Mouse (Mus musculus): ENCODE measurements at regions not wholly inside any gene's neighbourhood (a gene's known extent, or its start where the extent isn't known, plus 50 kb on each side); places are given as distances from the start of the nearest gene placed in this dataset.

DNA sequence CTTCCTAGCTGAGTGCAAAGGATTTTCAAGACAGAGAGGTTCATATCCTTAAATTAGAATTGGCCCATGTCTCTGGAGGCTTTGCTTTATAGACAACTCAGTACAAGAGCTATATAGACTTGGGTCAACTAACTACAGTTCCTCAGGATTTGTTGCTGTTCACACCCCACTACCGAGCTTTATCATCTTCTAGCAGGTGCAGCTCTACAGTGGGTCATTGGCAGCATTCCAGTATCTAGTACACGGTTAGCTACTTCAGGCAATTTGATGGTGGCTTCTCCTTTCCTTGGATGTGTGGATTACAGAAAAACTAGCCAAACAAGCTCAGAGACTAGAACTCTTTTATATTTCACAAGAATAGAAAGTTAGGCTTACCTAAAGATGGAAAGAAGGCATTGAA is 282.3 kb downstream of the Insc start:
- no peak overlapping the region for H3K4me2 ChIP-seq (replicated peaks; ENCODE audit: low read depth, low read length)
- H3K4me3 ChIP-seq (ENCODE audit: low read depth, low read length) = no peak overlapping the region
- no peak overlapping the region for H3K27ac ChIP-seq (ENCODE audit: low read length)
- TF ChIP-seq EP300 (IDR thresholded peaks at IDR 0.05) = no peak
- no peak for TF ChIP-seq CTCF (IDR thresholded peaks at IDR 0.05)
- no peaks in the 10 kb centered on the region for H3K36me3 ChIP-seq (ENCODE audit: insufficient read depth, low read length)
- H3K9me3 ChIP-seq (ENCODE audit: low read length) = no peaks in the 10 kb centered on the region
- WGBS = 31% methylated on average over 2 of the region's 2 CpGs
- no peaks in the 10 kb centered on the region for H3K4me1 ChIP-seq (ENCODE audit: insufficient read depth, low read depth, low read length)
- no peaks in the 10 kb centered on the region for H3K27me3 ChIP-seq (replicated peaks; ENCODE audit: insufficient read depth, low read length)
- no peak overlapping the region for H3K9ac ChIP-seq (replicated peaks; ENCODE audit: low read depth)
- DNase-seq (ENCODE audit: low spot score) (peak; percentile 7), ATAC-seq (no peak)

DNA sequence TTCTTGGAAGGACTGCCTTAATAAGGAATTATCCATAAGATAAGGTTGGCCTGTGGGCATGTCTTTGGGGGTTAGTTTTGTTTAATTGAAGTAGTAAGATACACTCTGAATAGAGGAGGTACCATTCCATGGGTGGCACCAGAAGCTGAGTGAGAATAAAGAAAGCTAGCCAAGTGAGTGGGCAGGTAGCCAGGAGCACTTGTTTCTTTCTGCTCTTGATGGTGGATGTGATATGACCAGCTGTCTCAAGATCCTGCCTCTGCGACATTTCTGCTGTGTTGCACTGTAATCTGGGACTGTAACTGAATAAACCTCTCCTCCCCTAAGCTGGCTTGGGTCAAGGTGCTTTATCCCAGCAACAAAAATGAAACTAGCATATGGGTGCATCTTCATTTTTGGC is 284.2 kb downstream of the Insc start:
- no peaks in the 10 kb centered on the region for H3K9me3 ChIP-seq (ENCODE audit: low read length)
- H3K27me3 ChIP-seq (replicated peaks; ENCODE audit: insufficient read depth, low read length) = no peaks in the 10 kb centered on the region
- no peaks in the 10 kb centered on the region for H3K36me3 ChIP-seq (ENCODE audit: insufficient read depth, low read length)
- ATAC-seq (no peak), DNase-seq (ENCODE audit: low spot score) (no peak)
- 48% methylated on average over 1 of the region's 1 CpGs for WGBS
- no peak for TF ChIP-seq EP300 (IDR thresholded peaks at IDR 0.05)
- no peak for TF ChIP-seq CTCF (IDR thresholded peaks at IDR 0.05)
- H3K9ac ChIP-seq (replicated peaks; ENCODE audit: low read depth) = no peak overlapping the region
- H3K4me3 ChIP-seq (ENCODE audit: low read depth, low read length) = no peak overlapping the region
- H3K4me1 ChIP-seq (ENCODE audit: insufficient read depth, low read depth, low read length) = no peaks in the 10 kb centered on the region
- H3K4me2 ChIP-seq (replicated peaks; ENCODE audit: low read depth, low read length) = no peak overlapping the region
- H3K27ac ChIP-seq (ENCODE audit: low read length) = no peak overlapping the region

DNA sequence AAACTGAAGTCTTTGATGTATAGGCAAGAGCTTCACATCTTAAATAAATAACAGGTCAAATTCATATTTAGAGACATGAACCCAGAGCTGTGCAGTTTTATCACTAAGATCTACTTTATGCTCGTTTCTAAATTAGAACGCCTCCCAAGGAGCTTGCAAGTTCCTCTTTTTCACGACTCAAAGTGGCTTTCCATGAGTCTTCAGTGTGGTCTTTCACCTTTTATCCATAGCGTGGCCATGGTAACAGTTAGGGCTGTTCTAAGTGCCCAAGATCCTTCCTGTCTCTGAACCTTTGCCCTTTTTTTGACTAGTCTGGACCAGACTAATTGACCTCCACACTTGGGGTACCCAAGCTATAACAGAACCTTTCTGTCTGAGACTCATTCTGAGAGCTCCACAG is 290.5 kb downstream of the Insc start:
- H3K4me3 ChIP-seq (ENCODE audit: low read depth, low read length) = no peak overlapping the region
- no peaks in the 10 kb centered on the region for H3K9me3 ChIP-seq (ENCODE audit: low read length)
- no peak overlapping the region for H3K4me2 ChIP-seq (replicated peaks; ENCODE audit: low read depth, low read length)
- H3K9ac ChIP-seq (replicated peaks; ENCODE audit: low read depth) = no peak overlapping the region
- DNase-seq (ENCODE audit: low spot score) (no peak), ATAC-seq (no peak)
- H3K27me3 ChIP-seq (replicated peaks; ENCODE audit: insufficient read depth, low read length) = no peaks in the 10 kb centered on the region
- H3K4me1 ChIP-seq (ENCODE audit: insufficient read depth, low read depth, low read length) = no peaks in the 10 kb centered on the region
- WGBS = 38% methylated on average over 4 of the region's 4 CpGs
- TF ChIP-seq CTCF (IDR thresholded peaks at IDR 0.05) (no peak), EP300 (IDR thresholded peaks at IDR 0.05) (no peak)
- no peaks in the 10 kb centered on the region for H3K36me3 ChIP-seq (ENCODE audit: insufficient read depth, low read length)
- H3K27ac ChIP-seq (ENCODE audit: low read length) = no peak overlapping the region

DNA sequence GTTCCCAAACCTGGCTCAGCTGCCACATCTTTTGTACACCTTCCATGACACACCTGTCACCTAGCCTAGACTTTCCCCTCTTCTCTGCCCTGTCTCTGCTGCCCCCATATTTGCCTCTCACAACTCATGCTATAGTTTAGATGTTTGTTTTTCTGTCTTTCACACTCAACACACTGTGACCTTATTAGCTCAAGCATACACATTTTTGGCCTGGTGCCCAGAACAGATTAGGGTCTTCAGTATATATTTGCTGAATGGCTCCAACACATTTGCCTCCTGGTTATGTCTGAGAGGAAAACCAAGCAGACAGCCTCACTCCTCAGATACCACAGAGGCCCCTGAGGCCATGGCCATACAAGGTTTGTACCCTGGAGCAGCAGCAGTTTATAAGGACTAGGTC is 312.0 kb downstream of the Insc start:
- Histone ChIP-seq H3K9ac (replicated peaks; ENCODE audit: low read depth) (no peak overlapping the region), H3K27me3 (replicated peaks; ENCODE audit: insufficient read depth, low read length) (no peaks in the 10 kb centered on the region), H3K4me3 (ENCODE audit: low read depth, low read length) (no peak overlapping the region), H3K27ac (ENCODE audit: low read length) (no peak overlapping the region), H3K36me3 (ENCODE audit: insufficient read depth, low read length) (no peaks in the 10 kb centered on the region), H3K4me2 (replicated peaks; ENCODE audit: low read depth, low read length) (no peak overlapping the region), H3K9me3 (ENCODE audit: low read length) (no peaks in the 10 kb centered on the region), H3K4me1 (ENCODE audit: insufficient read depth, low read depth, low read length) (no peaks in the 10 kb centered on the region)
- ATAC-seq = no peak
- no peak for DNase-seq (ENCODE audit: low spot score)
- TF ChIP-seq CTCF (IDR thresholded peaks at IDR 0.05) (no peak), EP300 (IDR thresholded peaks at IDR 0.05) (no peak)

DNA sequence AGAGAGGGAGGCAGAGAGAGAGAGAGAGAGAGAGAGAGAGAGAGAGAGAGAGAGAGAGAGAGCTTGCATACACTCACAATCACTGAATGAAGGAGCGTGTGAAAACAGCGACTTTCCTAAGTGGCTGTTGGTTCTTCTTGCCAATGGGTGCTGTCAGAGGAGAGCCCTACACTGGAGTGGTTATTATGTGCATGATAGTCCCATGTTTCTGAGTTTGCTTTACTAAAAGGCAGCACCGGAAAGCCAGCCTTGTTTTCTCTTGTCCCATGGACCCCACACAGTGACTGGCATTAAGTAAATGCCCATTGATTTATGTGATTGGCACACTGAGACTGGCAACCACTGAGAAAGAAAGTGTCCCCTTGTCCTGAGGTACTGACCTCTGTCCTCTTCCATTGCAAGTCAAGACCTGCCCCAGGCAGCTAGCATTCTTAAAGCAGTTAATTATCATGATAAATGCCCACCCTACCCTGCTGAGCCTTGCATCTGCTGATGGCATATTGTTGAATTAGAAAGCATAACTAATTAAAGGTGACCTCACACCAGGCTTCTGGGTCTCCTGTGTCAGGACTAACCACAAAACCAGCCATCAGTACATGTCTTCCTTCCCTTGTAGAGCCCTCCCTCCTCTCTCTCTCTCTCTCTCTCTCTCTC is 313.6 kb downstream of the Insc start:
- Histone ChIP-seq H3K27me3 (replicated peaks; ENCODE audit: insufficient read depth, low read length) (no peaks in the 10 kb centered on the region), H3K36me3 (ENCODE audit: insufficient read depth, low read length) (no peaks in the 10 kb centered on the region), H3K9ac (replicated peaks; ENCODE audit: low read depth) (no peak overlapping the region), H3K4me1 (ENCODE audit: insufficient read depth, low read depth, low read length) (no peaks in the 10 kb centered on the region), H3K4me2 (replicated peaks; ENCODE audit: low read depth, low read length) (no peak overlapping the region), H3K27ac (ENCODE audit: low read length) (no peak overlapping the region), H3K9me3 (ENCODE audit: low read length) (no peaks in the 10 kb centered on the region), H3K4me3 (ENCODE audit: low read depth, low read length) (no peak overlapping the region)
- TF ChIP-seq EP300 (IDR thresholded peaks at IDR 0.05) (no peak), CTCF (IDR thresholded peaks at IDR 0.05) (no peak)
- ATAC-seq (no peak), DNase-seq (ENCODE audit: low spot score) (no peak)
- 50% methylated on average over 3 of the region's 3 CpGs for WGBS

DNA sequence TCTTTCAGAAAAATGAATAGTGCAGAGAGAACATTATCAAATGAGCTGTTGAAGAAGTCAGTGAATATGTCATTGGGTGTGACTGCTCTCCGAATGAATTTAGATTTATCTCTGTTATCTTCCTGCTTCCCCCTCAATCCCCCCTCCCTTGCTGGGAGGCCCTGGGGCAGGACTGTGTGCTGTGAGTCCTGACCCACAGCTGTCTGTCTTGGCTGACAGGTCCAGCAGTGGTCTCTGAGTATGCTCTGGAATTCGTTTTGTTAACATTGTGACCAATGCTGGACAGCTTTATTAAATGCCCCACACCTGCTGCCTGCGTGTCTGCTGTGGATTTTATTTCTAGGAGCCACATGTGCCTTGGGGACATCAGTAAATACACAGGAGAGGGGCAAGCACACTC is 314.2 kb downstream of the Insc start:
- no peak overlapping the region for H3K9ac ChIP-seq (replicated peaks; ENCODE audit: low read depth)
- no peaks in the 10 kb centered on the region for H3K4me1 ChIP-seq (ENCODE audit: insufficient read depth, low read depth, low read length)
- DNase-seq (ENCODE audit: low spot score) (no peak), ATAC-seq (no peak)
- TF ChIP-seq EP300 (IDR thresholded peaks at IDR 0.05) (no peak), CTCF (IDR thresholded peaks at IDR 0.05) (no peak)
- H3K4me3 ChIP-seq (ENCODE audit: low read depth, low read length) = no peak overlapping the region
- no peaks in the 10 kb centered on the region for H3K9me3 ChIP-seq (ENCODE audit: low read length)
- H3K27me3 ChIP-seq (replicated peaks; ENCODE audit: insufficient read depth, low read length) = no peaks in the 10 kb centered on the region
- 13% methylated on average over 3 of the region's 3 CpGs for WGBS
- H3K27ac ChIP-seq (ENCODE audit: low read length) = no peak overlapping the region
- no peaks in the 10 kb centered on the region for H3K36me3 ChIP-seq (ENCODE audit: insufficient read depth, low read length)
- H3K4me2 ChIP-seq (replicated peaks; ENCODE audit: low read depth, low read length) = no peak overlapping the region

DNA sequence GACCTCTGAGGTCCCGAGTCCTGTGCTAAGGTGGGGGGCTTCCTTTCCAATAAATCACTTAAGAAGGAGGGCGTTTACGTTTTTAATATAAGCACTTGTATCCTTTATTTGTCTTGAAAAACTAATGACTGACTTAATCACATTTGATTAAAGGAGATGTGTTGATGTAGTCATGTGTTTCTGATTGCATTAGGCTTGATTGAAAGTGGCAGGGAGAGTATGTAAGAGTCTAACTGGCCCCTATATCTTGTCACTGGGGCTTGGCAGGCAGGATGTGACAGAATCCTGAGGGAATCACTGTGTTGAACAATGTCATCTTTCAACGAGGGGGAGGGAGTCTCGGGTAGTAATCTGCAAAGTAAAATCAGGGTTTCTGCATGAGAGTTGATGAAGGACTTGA is 316.7 kb downstream of the Insc start:
- no peak for TF ChIP-seq CTCF (IDR thresholded peaks at IDR 0.05)
- no peak for TF ChIP-seq EP300 (IDR thresholded peaks at IDR 0.05)
- WGBS = 42% methylated on average over 5 of the region's 5 CpGs
- no peak overlapping the region for H3K4me3 ChIP-seq (ENCODE audit: low read depth, low read length)
- no peaks in the 10 kb centered on the region for H3K27me3 ChIP-seq (replicated peaks; ENCODE audit: insufficient read depth, low read length)
- H3K36me3 ChIP-seq (ENCODE audit: insufficient read depth, low read length) = no peaks in the 10 kb centered on the region
- H3K4me2 ChIP-seq (replicated peaks; ENCODE audit: low read depth, low read length) = no peak overlapping the region
- H3K27ac ChIP-seq (ENCODE audit: low read length) = no peak overlapping the region
- ATAC-seq = no peak
- no peak for DNase-seq (ENCODE audit: low spot score)
- no peak overlapping the region for H3K9ac ChIP-seq (replicated peaks; ENCODE audit: low read depth)
- H3K4me1 ChIP-seq (ENCODE audit: insufficient read depth, low read depth, low read length) = no peaks in the 10 kb centered on the region
- no peaks in the 10 kb centered on the region for H3K9me3 ChIP-seq (ENCODE audit: low read length)
